Mouse (Mus musculus) midbrain, embryonic 14.5 days (tissue): ENCODE data around the gene Dcbld2. TPM values are rescaled to one million over a fixed set of nuclear protein-coding genes. Genes with fewer than 3 reads are reported as not detected.

Source experiments
- ATAC-seq: fragments of 200-750 bp; cut with Nextera tagmentation; 2 replicates; pipeline ENCODE4 v1.8.0; 2017; ENCODE audit warnings: moderate number of reproducible peaks, moderate library complexity; ENCODE audit not compliant: low FRiP score, low TSS enrichment
- DNase-seq: peaks from one replicate; pipeline ENCODE4 v3.0.0-alpha.2; 2015
- H3K27ac ChIP-seq: fragments of 300-500 bp; sonication (generic); replicated peaks from 2 replicates; pipeline ENCODE4 v1.5.1; 2014; ENCODE audit warnings: mild to moderate bottlenecking, low read depth, low read length, moderate library complexity
- H3K27me3 ChIP-seq: fragments of 300-500 bp; sonication (generic); 2 replicates; pipeline ENCODE4 v1.6.1; 2014; ENCODE audit warnings: low read length, control low read depth, mixed read lengths; ENCODE audit not compliant: control insufficient read depth, insufficient read depth
- H3K36me3 ChIP-seq: fragments of 300-500 bp; sonication (generic); 2 replicates; pipeline ENCODE4 v1.6.1; 2014; ENCODE audit warnings: low read length, control low read depth; ENCODE audit not compliant: control insufficient read depth, insufficient read depth
- H3K4me1 ChIP-seq: fragments of 300-500 bp; sonication (generic); 2 replicates; pipeline ENCODE4 v1.6.1; 2014; ENCODE audit warnings: mild to moderate bottlenecking, antibody characterized with exemption, low read length, control low read depth; ENCODE audit not compliant: control insufficient read depth, insufficient read depth
- H3K4me2 ChIP-seq: fragments of 300-500 bp; sonication (generic); 2 replicates; pipeline ENCODE4 v1.6.1; 2014; ENCODE audit warnings: mild to moderate bottlenecking, low read length, moderate library complexity
- H3K4me3 ChIP-seq: fragments of 300-500 bp; sonication (generic); replicated peaks from 2 replicates; pipeline ENCODE4 v1.5.1; 2014; ENCODE audit warnings: low read depth, low read length
- H3K9ac ChIP-seq: fragments of 300-500 bp; sonication (generic); replicated peaks from 2 replicates; pipeline ENCODE4 v1.6.1; 2014; ENCODE audit warnings: mild to moderate bottlenecking, low read length, moderate library complexity
- H3K9me3 ChIP-seq: fragments of 300-500 bp; sonication (generic); 2 replicates; pipeline ENCODE4 v1.6.1; 2016; ENCODE audit warnings: low read length, control low read depth, mixed read lengths; ENCODE audit not compliant: control insufficient read depth
- WGBS: fragments of 180-500 bp; shearing (Covaris S2); extraction: QIAGEN DNeasy Blood & Tissue Kit; methylation state at CpG from one replicate; pipeline ENCODE4 v1.1.7; 2014; 5-methylcytosine and 5-hydroxymethylcytosine counted together
- polyA plus RNA-seq: library from polyadenylated mRNA; unstranded; fragments of >200 nt; fragmentation: Nextera tagmentation; extraction: Ambion mirVana; gene quantifications from 2 replicates; pipeline ENCODE4 v1.2.1, GENCODE M21; 2014

Gene Dcbld2
- polyA plus RNA-seq, 1 experiment from 2014 or later = 9.3 TPM

GRCm38 (mm10) chr16:58512181-58512761 lies 104.0 kb downstream of the Dcbld2 start:
- no peaks in the 10 kb centered on the region for H3K9me3 ChIP-seq
- H3K4me3 ChIP-seq = no peak overlapping the region
- H3K4me1 ChIP-seq = peaks cover 5% of the 10 kb centered on the region; the same call in 1 of the 2 replicates
- 28% methylated on average over 9 of the region's 9 CpGs for WGBS
- no peaks in the 10 kb centered on the region for H3K36me3 ChIP-seq
- peak; percentile 7 for ATAC-seq
- H3K27me3 ChIP-seq = no peaks in the 10 kb centered on the region
- DNase-seq = peak; percentile 75
- no peak overlapping the region for H3K9ac ChIP-seq
- H3K27ac ChIP-seq = no peak overlapping the region
- H3K4me2 ChIP-seq = no peak overlapping the region; the same call in 1 of the 2 replicates

- DNase-seq = peak; percentile 46
- H3K9ac ChIP-seq = no peak overlapping the region
- 11% methylated on average over 3 of the region's 3 CpGs for WGBS
- H3K36me3 ChIP-seq = no peaks in the 10 kb centered on the region
- H3K4me2 ChIP-seq = no peak overlapping the region
- H3K27me3 ChIP-seq = no peaks in the 10 kb centered on the region
- no peaks in the 10 kb centered on the region for H3K9me3 ChIP-seq
- peaks cover 5% of the 10 kb centered on the region; the same call in 1 of the 2 replicates for H3K4me1 ChIP-seq
- ATAC-seq = peak; percentile 61; the same call in 1 of the 2 replicates
- H3K4me3 ChIP-seq = no peak overlapping the region
- H3K27ac ChIP-seq = no peak overlapping the region
Measured at GRCm38 (mm10) chr16:58512887-58513286, 104.6 kb downstream of the Dcbld2 start.

- ATAC-seq = no peak
- Histone ChIP-seq H3K4me2 (no peak overlapping the region), H3K27me3 (no peaks in the 10 kb centered on the region), H3K4me3 (no peak overlapping the region), H3K9ac (no peak overlapping the region), H3K36me3 (no peaks in the 10 kb centered on the region), H3K27ac (peak overlapping the region; percentile 6; the same call in 1 of the 2 replicates), H3K9me3 (no peaks in the 10 kb centered on the region), H3K4me1 (peaks cover 5% of the 10 kb centered on the region; the same call in 1 of the 2 replicates)
- 35% methylated on average over 6 of the region's 6 CpGs for WGBS
- DNase-seq = no peak
Measured at GRCm38 (mm10) chr16:58513755-58514154, 105.5 kb downstream of the Dcbld2 start.

- Histone ChIP-seq H3K4me3 (no peak overlapping the region), H3K4me1 (peaks cover 5% of the 10 kb centered on the region; the same call in 1 of the 2 replicates), H3K27me3 (no peaks in the 10 kb centered on the region), H3K36me3 (no peaks in the 10 kb centered on the region), H3K9ac (no peak overlapping the region), H3K4me2 (no peak overlapping the region), H3K9me3 (no peaks in the 10 kb centered on the region), H3K27ac (no peak overlapping the region)
- DNase-seq (no peak), ATAC-seq (no peak)
- WGBS = 93% methylated on average over 9 of the region's 9 CpGs
Measured at GRCm38 (mm10) chr16:58514565-58514964, 106.3 kb downstream of the Dcbld2 start.

GRCm38 (mm10) chr16:58516161-58516560 lies 107.9 kb downstream of the Dcbld2 start:
- WGBS = 89% methylated on average over 2 of the region's 2 CpGs

GRCm38 (mm10) chr16:58516960-58517798 lies 108.9 kb downstream of the Dcbld2 start:
- no peak overlapping the region for H3K9ac ChIP-seq
- ATAC-seq (no peak), DNase-seq (no peak)
- WGBS = 95% methylated on average over 7 of the region's 7 CpGs
- no peaks in the 10 kb centered on the region for H3K9me3 ChIP-seq
- H3K36me3 ChIP-seq = no peaks in the 10 kb centered on the region
- no peak overlapping the region for H3K27ac ChIP-seq
- no peak overlapping the region for H3K4me3 ChIP-seq
- H3K4me1 ChIP-seq = peaks cover 3% of the 10 kb centered on the region; the same call in 1 of the 2 replicates
- H3K27me3 ChIP-seq = peaks cover 4% of the 10 kb centered on the region; the same call in 1 of the 2 replicates
- no peak overlapping the region for H3K4me2 ChIP-seq

More at GRCm38 (mm10) chr16:58516161-58516560, 107.9 kb downstream of the Dcbld2 start:
- ATAC-seq = no peak
- no peaks in the 10 kb centered on the region; the same call in 1 of the 2 replicates for H3K27me3 ChIP-seq
- no peak overlapping the region for H3K27ac ChIP-seq
- no peaks in the 10 kb centered on the region for H3K36me3 ChIP-seq
- no peaks in the 10 kb centered on the region for H3K9me3 ChIP-seq
- peaks cover 5% of the 10 kb centered on the region; the same call in 1 of the 2 replicates for H3K4me1 ChIP-seq
- no peak overlapping the region for H3K9ac ChIP-seq
- no peak for DNase-seq
- H3K4me2 ChIP-seq = no peak overlapping the region
- no peak overlapping the region for H3K4me3 ChIP-seq

Other genes starting within 250 kb of the Dcbld2 start
- gene St3gal6, start 115.8 kb downstream of the Dcbld2 start, polyA plus RNA-seq = 8.3 and 8.5 TPM in 2 replicates
- gene Gm813, start 208.5 kb downstream of the Dcbld2 start, polyA plus RNA-seq = not detected in 2 replicates
- gene E330017A01Rik, start 230.3 kb downstream of the Dcbld2 start, polyA plus RNA-seq = not detected in 2 replicates